Mouse (Mus musculus): ENCODE measurements around the gene Foxo1.
A peak's percentile ranks its signal among the peaks of the same experiment; 100 is the strongest.

Foxo1 gene

DNA sequence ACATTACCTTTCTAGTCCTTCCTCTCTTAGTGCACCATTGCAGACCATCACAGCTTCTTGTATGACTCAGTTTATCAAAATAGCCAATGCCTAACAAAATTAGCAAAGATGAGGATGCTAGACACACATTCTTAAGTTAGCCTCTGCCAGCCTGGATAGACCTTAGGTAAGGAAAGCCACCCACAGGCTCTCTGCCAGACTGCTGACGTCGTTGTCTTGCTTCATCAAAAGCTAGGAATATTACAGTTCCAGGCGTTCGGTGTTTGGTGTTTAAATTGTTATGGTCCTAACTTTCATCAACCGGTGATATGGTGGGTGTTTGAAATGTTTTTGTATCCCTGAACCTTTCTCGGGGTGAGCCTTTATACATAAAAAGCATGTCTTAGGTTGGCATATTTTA is 96.4 kb downstream of the Foxo1 start:
- no peak for DNase-seq (ENCODE audit: low spot score in 2 of 2)

DNA sequence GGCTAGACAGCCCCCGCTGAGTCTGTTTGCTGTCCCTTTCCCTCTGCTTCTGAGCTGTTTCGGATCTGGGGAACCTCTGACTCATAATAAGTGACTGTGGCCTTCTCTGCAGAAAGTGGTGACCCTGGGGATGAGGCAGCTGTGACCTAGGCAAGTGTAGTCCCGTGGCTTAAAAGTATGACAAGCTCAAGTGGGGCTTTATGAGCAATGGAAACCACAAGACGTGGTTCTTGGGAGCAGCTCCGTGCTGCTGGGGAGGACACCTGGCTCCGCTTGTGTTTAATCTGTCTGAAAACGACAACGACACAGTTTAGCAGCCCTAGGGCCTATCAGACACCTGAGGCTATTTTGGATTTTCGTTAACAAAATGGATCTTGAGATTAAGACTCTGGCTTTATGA is 101.1 kb downstream of the Foxo1 start:
- DNase-seq (ENCODE audit: low spot score in 2 of 2) = no peak

DNA sequence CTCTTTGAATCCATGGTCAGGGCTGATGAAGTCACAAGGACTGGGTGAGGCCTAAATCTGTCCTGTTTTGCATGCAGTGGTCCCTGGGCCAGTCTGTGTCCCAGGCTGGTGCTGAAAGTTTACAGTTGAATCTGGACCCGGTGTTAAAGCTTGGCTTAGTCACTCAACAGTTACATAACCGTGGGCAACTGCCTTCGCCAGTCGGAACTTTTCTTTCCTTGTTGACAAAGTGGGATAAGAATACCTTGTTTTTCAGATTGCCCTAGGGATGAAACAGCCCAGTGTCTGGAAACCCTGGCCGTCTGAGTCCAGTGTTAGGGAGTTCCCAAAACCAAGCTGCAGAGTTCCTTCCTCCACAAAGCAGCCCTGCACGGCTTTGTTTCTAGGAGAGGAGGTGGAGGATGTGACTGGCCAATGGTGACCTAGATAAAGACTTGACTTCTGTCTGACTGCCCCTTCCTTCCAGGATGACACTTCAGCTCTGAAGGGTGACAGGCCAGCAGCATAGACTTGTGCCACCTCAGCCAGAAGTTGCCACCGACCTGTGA is 101.8 kb downstream of the Foxo1 start:
- no peak for DNase-seq (ENCODE audit: low spot score in 2 of 2)

DNA sequence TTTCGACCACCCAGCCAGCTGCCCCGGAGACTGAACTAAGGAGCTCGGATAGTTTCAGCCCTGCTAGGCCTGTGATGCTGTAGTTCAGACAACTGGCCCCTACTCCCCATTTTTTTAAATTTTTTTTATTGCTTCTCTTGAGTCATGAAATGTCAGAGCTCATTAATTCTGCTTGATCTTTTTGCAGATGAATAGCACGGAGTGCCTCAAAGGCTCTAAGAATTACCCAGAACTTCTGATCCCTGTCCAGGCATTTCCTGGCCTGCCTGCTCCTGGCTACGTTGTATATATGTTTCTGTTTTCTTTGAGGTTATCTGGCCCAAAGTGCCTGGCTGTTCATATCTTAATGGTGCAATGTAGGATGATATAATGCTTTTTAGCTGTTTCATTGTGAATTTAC is 108.8 kb downstream of the Foxo1 start:
- DNase-seq (ENCODE audit: low spot score in 2 of 2) = no peak

DNA sequence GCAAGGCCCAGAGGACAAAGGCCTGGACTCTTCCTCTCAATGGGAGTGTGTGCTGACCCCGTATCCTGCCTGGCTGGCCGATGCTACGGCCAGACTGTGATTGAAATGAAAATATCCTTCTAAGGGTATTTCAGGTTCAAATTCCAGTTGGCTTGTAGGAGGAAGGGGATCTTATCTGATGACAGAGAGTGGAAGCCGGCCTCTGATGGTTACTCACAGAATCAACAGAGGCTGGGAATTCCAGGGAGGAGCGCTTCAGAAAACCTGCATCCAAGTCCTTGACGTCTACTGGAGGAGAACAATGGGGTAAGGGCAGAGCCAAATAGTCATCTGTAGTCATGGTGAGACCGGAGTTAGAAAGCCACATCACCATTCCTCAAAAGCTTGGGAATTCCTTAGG is 115.2 kb downstream of the Foxo1 start:
- DNase-seq (ENCODE audit: low spot score in 2 of 2) = peak; percentile 29 to 55

DNA sequence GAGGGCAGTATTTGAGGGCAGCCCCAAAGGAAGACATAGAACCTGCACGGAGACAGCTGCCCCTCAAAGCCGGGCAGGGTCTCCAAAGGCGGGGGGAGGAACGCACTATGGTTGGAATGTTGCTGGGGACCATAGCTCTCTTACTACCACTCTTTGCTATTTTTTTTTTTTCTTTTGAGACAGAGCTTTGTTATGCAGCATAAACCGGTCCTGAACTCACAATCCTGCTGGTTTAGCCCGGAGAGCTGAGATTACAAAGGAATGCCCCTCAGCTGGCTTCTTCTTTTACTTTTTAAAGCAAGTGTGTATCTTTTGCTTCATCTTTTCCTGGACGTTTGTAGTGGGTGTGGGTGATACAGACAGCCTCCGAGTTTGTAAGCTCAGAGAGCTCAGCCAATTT is 118.2 kb downstream of the Foxo1 start:
- no peak for DNase-seq (ENCODE audit: low spot score in 2 of 2)

DNA sequence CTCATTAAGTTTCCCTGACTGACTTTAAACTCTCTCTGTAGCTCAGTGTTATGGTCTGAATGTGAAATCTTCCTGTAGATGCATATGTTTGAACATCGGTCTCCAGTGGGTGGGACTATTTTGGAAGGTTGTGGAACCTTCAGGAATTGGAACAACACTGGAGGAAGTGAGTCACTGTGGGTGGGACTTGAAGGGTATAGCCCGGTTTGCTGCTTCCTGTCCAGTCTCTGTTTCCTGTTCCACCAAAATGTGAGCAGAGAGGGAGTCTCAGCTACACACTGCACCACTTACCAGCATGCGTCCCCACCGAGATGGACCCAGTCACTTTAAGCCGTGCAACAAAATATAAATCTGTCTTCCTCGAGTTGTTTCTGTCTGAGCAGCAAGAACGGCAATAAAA is 122.2 kb downstream of the Foxo1 start:
- no peak for DNase-seq (ENCODE audit: low spot score in 2 of 2)

DNA sequence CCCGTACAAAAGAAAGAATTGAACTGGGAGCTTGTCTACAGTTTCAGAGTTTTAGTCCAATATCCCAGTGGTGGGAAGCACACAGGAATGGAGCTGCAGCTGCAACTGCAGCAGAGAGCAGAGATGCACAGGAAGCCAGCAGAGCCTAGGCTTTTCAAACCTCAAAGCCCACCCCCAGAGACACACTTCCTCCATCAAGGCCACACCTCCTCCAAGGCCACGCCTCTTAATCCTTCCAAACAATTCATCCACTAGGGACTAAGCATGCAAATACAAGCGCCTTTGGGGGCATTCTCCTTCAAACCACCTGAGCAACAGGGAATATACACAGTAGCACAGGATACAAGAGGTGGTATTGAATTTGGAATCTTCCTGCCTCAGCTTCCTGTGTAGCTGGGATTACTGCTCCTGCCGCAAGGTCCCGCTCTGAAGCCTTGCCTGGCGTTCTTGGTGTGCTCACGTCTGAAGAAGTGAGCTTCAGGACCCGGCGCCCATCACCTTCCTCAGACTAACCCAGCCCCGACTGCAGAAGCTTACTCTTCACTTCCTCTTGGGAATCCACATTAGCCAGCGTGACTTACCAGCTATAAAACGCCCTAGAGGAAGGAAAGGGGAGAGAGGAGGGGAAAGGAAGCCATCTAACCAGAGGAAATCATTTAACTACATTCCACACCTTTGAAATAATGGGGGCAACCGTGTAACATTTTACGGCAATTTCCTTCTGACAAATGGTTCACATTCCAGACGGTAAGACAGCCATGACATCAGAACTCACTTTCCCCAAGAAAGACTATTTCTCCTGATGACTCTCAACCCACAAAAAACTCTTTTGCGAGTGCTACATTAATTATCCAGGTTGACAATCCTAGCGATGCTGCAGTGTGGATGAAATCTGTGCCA is 122.9 kb downstream of the Foxo1 start:
- DNase-seq (ENCODE audit: low spot score in 2 of 2) = no peak

DNA sequence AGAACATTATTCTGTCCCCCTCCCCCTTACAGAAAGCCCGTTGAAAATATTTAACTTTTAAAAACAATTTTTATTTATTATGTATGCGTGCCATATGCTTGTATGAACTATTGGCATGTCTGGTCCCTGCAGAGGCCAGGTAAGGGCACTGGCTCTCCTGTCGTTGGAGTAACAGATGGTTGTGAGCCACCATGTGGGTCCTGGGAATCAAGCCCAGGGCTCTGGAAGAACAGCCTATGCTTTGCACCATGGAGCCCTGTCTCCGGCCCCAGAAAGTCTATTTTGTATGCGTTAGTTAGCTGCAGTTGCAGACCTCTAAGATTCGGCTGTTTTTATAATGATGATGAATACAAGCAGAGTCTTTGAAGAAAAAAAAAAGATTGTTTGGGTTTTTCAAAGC is 123.8 kb downstream of the Foxo1 start:
- no peak for DNase-seq (ENCODE audit: low spot score in 2 of 2)

DNA sequence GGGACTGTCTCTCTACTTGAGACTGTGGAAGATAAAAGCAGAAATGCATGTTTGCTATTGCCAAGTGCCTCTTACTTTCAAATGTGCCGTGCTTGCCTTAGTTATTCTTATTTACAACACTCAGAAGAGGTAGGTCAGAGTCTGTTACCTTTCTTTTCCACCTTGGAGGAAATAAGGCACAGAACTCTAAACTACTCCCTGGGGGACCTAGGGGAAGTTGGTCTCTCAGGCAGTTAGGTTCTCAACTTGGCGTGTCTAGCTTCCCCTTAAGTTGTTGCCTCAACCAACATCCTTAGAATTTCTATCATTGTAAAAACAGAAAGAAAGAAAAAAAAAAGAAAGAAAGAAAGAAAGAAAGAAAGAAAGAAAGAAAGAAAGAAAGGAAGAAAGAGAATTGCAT is 124.4 kb downstream of the Foxo1 start:
- DNase-seq (ENCODE audit: low spot score in 2 of 2) = no peak

DNA sequence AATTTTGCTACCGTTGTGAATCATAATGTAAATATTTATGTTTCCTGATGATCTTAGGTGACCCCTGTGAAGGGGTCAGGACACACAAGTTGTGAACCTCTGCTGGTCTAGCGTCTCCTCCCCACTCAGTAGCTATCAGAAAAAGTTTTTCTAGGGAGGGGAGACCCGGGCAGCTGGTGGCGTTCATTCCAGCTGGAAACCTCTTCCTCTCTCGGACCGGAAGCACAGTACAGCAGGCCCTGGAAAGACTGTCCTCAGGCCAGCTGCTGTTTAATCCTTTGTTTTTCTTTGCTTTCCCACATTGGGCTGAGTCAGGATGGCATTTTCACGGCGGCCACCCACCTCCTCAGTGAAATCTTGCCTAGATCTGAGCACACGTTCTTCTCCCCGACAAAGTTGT is 125.0 kb downstream of the Foxo1 start:
- DNase-seq (ENCODE audit: low spot score in 2 of 2) = no peak

DNA sequence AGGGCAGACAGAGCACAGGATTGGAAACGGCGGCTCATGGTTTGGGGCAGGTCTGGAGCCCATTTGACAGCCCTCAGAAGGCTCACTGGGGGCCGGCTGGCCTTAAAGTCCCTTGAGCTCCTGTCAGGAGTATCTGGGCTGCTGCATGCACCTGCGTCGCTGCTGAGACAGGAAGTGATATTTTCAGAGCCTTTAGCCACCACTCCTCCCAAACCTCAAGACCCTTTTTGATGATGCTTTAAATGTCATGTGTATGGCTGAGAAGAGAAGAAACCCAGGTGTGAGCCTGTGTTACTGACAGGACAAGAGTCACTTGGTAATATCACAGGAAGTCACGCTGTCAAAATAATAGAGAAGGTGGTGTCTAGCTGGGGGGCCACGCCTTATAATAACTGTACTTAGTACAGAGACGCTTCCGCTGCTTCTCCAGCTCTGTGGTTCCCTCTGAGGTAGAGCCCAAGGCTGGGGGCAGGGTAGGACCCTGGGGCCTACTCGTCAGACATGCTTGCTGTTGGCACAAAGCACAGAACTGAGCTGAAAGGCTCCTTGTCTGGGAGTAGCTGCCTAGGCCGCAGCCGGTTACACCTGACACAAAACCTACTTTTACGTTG is 128.1 kb downstream of the Foxo1 start:
- no peak for DNase-seq (ENCODE audit: low spot score in 2 of 2)

DNA sequence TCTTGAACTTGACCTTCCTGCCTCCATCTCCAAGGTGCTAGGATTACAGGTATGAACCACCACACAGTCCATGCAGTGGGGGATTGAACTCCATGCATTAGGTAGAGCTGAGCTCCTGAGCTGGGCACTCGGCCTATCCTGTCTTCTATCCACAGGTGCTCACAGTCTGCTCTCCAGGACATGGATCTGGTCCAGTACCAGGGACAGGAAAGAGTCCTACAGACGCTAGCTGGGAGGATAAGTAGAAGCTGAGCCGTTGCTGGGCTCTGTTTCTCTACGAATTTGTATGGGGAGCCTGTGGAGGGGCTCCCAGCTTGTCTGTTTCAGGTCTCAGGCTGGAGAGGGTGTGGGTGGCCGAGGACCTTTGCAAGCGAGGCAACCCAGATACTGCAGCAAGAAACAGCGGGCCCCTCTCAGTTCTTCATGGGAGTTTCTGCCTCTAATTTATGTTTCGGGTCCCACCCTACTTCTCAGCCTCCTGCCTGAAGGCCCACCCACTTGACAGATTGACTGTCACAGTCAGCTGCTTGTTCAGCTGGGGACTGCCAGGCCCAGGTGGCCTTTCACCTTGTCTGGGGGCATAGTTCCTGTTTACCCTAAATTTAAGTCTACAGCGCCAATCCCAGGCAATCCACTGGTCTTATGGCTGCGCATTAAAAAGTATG is 128.9 kb downstream of the Foxo1 start:
- DNase-seq (ENCODE audit: low spot score in 2 of 2) = no peak

DNA sequence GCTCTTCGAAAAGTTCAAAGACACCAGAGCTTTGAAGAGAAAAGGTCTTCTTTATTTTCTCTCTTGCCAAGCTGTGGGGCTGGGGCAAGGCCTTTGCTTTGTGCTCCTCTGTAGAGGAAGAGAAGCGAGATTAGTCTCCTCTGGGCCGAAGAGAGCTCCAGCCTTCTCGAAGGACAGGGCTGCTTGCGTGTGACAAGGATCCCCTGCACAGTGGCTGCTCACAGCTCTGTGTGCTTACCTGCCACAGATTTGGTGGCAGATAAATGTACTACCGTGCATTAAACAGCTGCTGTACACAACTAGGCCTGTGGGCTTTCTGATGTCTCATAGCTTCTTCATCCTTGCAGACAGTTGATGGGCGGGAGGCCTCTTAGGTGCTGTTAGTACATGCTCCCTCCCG is 129.8 kb downstream of the Foxo1 start:
- no peak for DNase-seq (ENCODE audit: low spot score in 2 of 2)

DNA sequence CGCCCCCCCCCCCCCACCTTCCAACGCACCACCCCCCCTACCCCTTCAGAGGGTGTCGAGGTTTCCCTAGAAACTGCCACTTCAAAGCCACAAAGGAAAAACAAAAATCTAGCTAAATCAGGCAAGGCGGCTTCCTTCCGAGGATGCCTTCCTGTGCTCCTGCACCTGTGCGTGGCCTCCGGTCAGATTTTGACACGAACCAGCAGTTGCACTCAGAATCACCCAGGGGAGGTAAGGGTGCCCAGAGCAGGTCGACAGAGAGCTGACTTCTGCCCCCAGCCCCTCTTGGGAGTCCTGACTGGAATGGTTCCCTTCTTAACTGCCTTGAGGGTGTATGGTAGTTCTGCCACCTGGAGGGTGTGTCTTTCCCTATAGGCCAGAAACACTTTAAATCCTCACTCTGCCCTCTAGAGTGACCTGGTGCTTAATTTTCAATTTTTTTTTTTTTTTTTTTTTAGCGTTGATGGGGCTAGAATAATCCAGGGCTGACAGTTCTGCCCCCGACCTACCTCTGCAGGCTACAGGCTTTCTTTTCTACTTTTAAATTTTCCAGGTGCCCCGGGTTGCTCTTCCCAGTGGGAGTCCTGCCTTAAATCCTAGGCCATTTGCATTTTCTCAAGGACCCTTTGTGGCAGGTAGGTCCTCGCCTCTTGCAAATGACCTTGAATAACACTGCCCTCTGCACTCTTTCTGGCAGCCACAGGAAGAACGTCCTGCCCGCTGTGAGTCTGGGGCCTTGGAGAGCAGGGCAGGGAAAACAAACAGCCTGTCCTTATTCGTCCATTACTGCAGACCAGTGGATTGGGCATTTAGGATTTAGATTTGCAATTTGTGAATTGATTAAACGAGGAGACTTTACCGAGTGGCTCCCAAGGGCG is 132.4 kb downstream of the Foxo1 start:
- peak in 1 of 2 experiments; percentile 24 for DNase-seq (ENCODE audit: low spot score in 2 of 2)

DNA sequence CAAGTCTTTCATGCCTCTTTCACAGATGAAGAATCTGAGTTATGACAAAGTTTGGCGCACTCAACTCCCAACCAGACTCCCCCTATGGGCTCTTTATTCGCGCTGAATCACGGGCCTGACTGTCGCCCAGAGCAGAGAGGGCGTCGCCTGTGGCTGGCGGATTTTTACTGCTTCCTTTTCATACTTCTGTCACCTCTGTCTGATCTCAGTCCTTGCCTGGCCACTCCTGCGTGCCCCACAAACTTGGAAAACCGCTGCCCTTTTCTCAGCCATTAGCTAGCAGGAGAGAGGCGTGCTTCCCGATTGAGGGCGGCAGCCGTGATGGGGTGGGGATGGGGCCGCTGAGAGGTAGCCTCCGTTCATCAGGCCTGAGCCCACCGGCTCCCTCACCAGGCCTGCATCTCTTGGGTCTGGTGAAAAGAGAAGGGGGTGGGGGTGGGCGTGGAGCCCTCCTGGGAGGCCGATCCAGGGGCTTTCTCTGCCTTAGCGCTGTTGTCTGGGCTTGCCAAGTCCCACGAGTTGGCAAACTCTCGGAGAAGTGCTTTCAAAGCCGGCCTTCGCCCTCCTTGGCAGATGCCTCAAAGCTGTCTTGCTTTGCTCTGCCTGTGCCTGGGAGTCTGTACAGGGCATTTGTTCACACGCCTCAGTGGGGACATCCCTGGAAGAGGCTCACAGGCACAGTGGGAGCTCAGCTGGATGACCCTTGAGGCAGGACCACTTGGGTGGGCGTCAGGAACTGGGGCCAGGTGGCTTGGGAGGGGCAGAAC is 133.2 kb downstream of the Foxo1 start:
- peak; percentile 62 to 67 for DNase-seq (ENCODE audit: low spot score in 2 of 2)

Measured in heart, adult 9 months (tissue).